Mouse (Mus musculus): Measurements from ENCODE around the gene Myof. TPM values are rescaled to one million over a fixed set of nuclear protein-coding genes. Genes with fewer than 3 reads are reported as not detected.

Gene Myof
- total and polyA plus RNA-seq, 3 experiments, result 0.55 TPM; not detected in 2

- Histone ChIP-seq H3K27me3 (ENCODE audit: insufficient read depth, low read length) (peaks cover 7% of the 10 kb centered on the region), H3K4me1 (ENCODE audit: insufficient read depth, low read depth, low read length) (no peaks in the 10 kb centered on the region), H3K9me3 (replicated peaks) (no peaks in the 10 kb centered on the region), H3K4me3 (ENCODE audit: low read depth, low read length) (no peak overlapping the region), H3K36me3 (replicated peaks) (no peaks in the 10 kb centered on the region)
- TF ChIP-seq POLR2AphosphoS5 (IDR thresholded peaks at IDR 0.05; ENCODE audit: insufficient replicate concordance, low read depth, low read length) (no peak), GATA2 (IDR thresholded peaks at IDR 0.05; ENCODE audit: borderline replicate concordance, low read depth, low read length) (no peak), TAL1 (conservative IDR thresholded peaks at IDR 0.05; ENCODE audit: low read depth, low read length) (no peak)
- ATAC-seq (ENCODE audit: extremely low read depth, insufficient number of reproducible peaks, low FRiP score, poor library complexity, severe bottlenecking), result no peak
- DNase-seq (ENCODE audit: low spot score), result no peak
Measured at GRCm38 (mm10) chr19:38081361-38081760, 38.0 kb upstream of the Myof start.

- Histone ChIP-seq H3K9me3 (replicated peaks) (no peaks in the 10 kb centered on the region), H3K4me1 (ENCODE audit: insufficient read depth, low read depth, low read length) (no peaks in the 10 kb centered on the region), H3K36me3 (replicated peaks) (peaks cover 13% of the 10 kb centered on the region), H3K4me3 (ENCODE audit: low read depth, low read length) (no peak overlapping the region), H3K27me3 (ENCODE audit: insufficient read depth, low read length) (0 out of 2 replicates have a peak, but pooled peaks cover 2% of the 10 kb centered on the region)
- DNase-seq (ENCODE audit: low spot score) (no peak), ATAC-seq (ENCODE audit: extremely low read depth, insufficient number of reproducible peaks, low FRiP score, poor library complexity, severe bottlenecking) (no peak)
- TF ChIP-seq TAL1 (conservative IDR thresholded peaks at IDR 0.05; ENCODE audit: low read depth, low read length) (no peak), CTCF (IDR thresholded peaks at IDR 0.05; ENCODE audit: low read depth, low read length) (no peak), GATA2 (IDR thresholded peaks at IDR 0.05; ENCODE audit: borderline replicate concordance, low read depth, low read length) (no peak), GATA1 (IDR thresholded peaks at IDR 0.05; ENCODE audit: borderline replicate concordance, low read length) (no peak), POLR2AphosphoS5 (IDR thresholded peaks at IDR 0.05; ENCODE audit: insufficient replicate concordance, low read depth, low read length) (no peak)
Measured at GRCm38 (mm10) chr19:38077851-38078540, 34.6 kb upstream of the Myof start.

GRCm38 (mm10) chr19:38076251-38076650 is 32.9 kb upstream of the Myof start:
- no peak for DNase-seq (ENCODE audit: low spot score)
- no peak for ATAC-seq (ENCODE audit: extremely low read depth, insufficient number of reproducible peaks, low FRiP score, poor library complexity, severe bottlenecking)
- Histone ChIP-seq H3K27me3 (ENCODE audit: insufficient read depth, low read length) (0 out of 2 replicates have a peak, but pooled peaks cover 2% of the 10 kb centered on the region), H3K4me3 (ENCODE audit: low read depth, low read length) (no peak overlapping the region), H3K4me1 (ENCODE audit: insufficient read depth, low read depth, low read length) (no peaks in the 10 kb centered on the region), H3K36me3 (replicated peaks) (peaks cover 28% of the 10 kb centered on the region), H3K9me3 (replicated peaks) (no peaks in the 10 kb centered on the region)
- TF ChIP-seq TAL1 (conservative IDR thresholded peaks at IDR 0.05; ENCODE audit: low read depth, low read length) (no peak), POLR2AphosphoS5 (IDR thresholded peaks at IDR 0.05; ENCODE audit: insufficient replicate concordance, low read depth, low read length) (no peak), GATA1 (IDR thresholded peaks at IDR 0.05; ENCODE audit: borderline replicate concordance, low read length) (no peak), GATA2 (IDR thresholded peaks at IDR 0.05; ENCODE audit: borderline replicate concordance, low read depth, low read length) (no peak), CTCF (IDR thresholded peaks at IDR 0.05; ENCODE audit: low read depth, low read length) (no peak)

GRCm38 (mm10) chr19:38075051-38075450 is 31.7 kb upstream of the Myof start:
- H3K36me3 ChIP-seq (replicated peaks), result peaks cover 40% of the 10 kb centered on the region

GRCm38 (mm10) chr19:38073226-38073625 is 29.8 kb upstream of the Myof start:
- TF ChIP-seq POLR2AphosphoS5 (IDR thresholded peaks at IDR 0.05; ENCODE audit: insufficient replicate concordance, low read depth, low read length) (no peak), CTCF (IDR thresholded peaks at IDR 0.05; ENCODE audit: low read depth, low read length) (no peak), GATA1 (IDR thresholded peaks at IDR 0.05; ENCODE audit: borderline replicate concordance, low read length) (no peak), TAL1 (conservative IDR thresholded peaks at IDR 0.05; ENCODE audit: low read depth, low read length) (no peak), GATA2 (IDR thresholded peaks at IDR 0.05; ENCODE audit: borderline replicate concordance, low read depth, low read length) (no peak)
- peaks cover 57% of the 10 kb centered on the region for H3K36me3 ChIP-seq (replicated peaks)
- H3K4me1 ChIP-seq (ENCODE audit: insufficient read depth, low read depth, low read length), result no peaks in the 10 kb centered on the region
- H3K27me3 ChIP-seq (ENCODE audit: insufficient read depth, low read length), result 0 out of 2 replicates have a peak, but pooled peaks cover 2% of the 10 kb centered on the region
- no peak overlapping the region for H3K4me3 ChIP-seq (ENCODE audit: low read depth, low read length)
- no peak for DNase-seq (ENCODE audit: low spot score)
- no peaks in the 10 kb centered on the region for H3K9me3 ChIP-seq (replicated peaks)
- no peak for ATAC-seq (ENCODE audit: extremely low read depth, insufficient number of reproducible peaks, low FRiP score, poor library complexity, severe bottlenecking)

More at GRCm38 (mm10) chr19:38075051-38075450, 31.7 kb upstream of the Myof start:
- no peak overlapping the region for H3K4me3 ChIP-seq (ENCODE audit: low read depth, low read length)
- no peak for TF ChIP-seq GATA1 (IDR thresholded peaks at IDR 0.05; ENCODE audit: borderline replicate concordance, low read length)
- TF ChIP-seq POLR2AphosphoS5 (IDR thresholded peaks at IDR 0.05; ENCODE audit: insufficient replicate concordance, low read depth, low read length), result no peak
- TF ChIP-seq GATA2 (IDR thresholded peaks at IDR 0.05; ENCODE audit: borderline replicate concordance, low read depth, low read length), result no peak
- no peak for TF ChIP-seq CTCF (IDR thresholded peaks at IDR 0.05; ENCODE audit: low read depth, low read length)
- no peak for TF ChIP-seq TAL1 (conservative IDR thresholded peaks at IDR 0.05; ENCODE audit: low read depth, low read length)
- 0 out of 2 replicates have a peak, but pooled peaks cover 2% of the 10 kb centered on the region for H3K27me3 ChIP-seq (ENCODE audit: insufficient read depth, low read length)
- H3K4me1 ChIP-seq (ENCODE audit: insufficient read depth, low read depth, low read length), result no peaks in the 10 kb centered on the region
- no peaks in the 10 kb centered on the region for H3K9me3 ChIP-seq (replicated peaks)
- DNase-seq (ENCODE audit: low spot score) (no peak), ATAC-seq (ENCODE audit: extremely low read depth, insufficient number of reproducible peaks, low FRiP score, poor library complexity, severe bottlenecking) (no peak)

- Histone ChIP-seq H3K9me3 (replicated peaks) (no peaks in the 10 kb centered on the region), H3K27me3 (ENCODE audit: insufficient read depth, low read length) (no peaks in the 10 kb centered on the region), H3K4me3 (ENCODE audit: low read depth, low read length) (no peak overlapping the region), H3K4me1 (ENCODE audit: insufficient read depth, low read depth, low read length) (no peaks in the 10 kb centered on the region), H3K36me3 (replicated peaks) (peaks cover 65% of the 10 kb centered on the region)
- DNase-seq (ENCODE audit: low spot score), result no peak
- ATAC-seq (ENCODE audit: extremely low read depth, insufficient number of reproducible peaks, low FRiP score, poor library complexity, severe bottlenecking), result no peak
- TF ChIP-seq POLR2AphosphoS5 (IDR thresholded peaks at IDR 0.05; ENCODE audit: insufficient replicate concordance, low read depth, low read length) (no peak), GATA1 (IDR thresholded peaks at IDR 0.05; ENCODE audit: borderline replicate concordance, low read length) (no peak), TAL1 (conservative IDR thresholded peaks at IDR 0.05; ENCODE audit: low read depth, low read length) (no peak), GATA2 (IDR thresholded peaks at IDR 0.05; ENCODE audit: borderline replicate concordance, low read depth, low read length) (no peak), CTCF (IDR thresholded peaks at IDR 0.05; ENCODE audit: low read depth, low read length) (no peak)
Measured at GRCm38 (mm10) chr19:38064051-38064450, 20.7 kb upstream of the Myof start.
